Mouse (Mus musculus): ENCODE measurements around the gene Fbxl15.

Fbxl15 gene

GRCm38 (mm10) chr19:46322996-46323572, 4.9 kb upstream of the Fbxl15 start:
- in situ Hi-C loops (cut with MseI, MboI) = no loop called here

- in situ Hi-C loops (cut with MseI, MboI) = no loop called here
These were observed 4.3 kb upstream of the Fbxl15 start for GRCm38 (mm10) chr19:46323716-46324115.

- in situ Hi-C loops (cut with MseI, MboI) = no loop called here
These were observed 3.6 kb upstream of the Fbxl15 start for GRCm38 (mm10) chr19:46324366-46324765.

GRCm38 (mm10) chr19:46324918-46325317, 3.1 kb upstream of the Fbxl15 start:
- in situ Hi-C loops (cut with MseI, MboI) = no loop called here

GRCm38 (mm10) chr19:46326019-46326755, 1.8 kb upstream of the Fbxl15 start:
- in situ Hi-C loops (cut with MseI, MboI) = no loop called here

GRCm38 (mm10) chr19:46326756-46327305, 1.2 kb upstream of the Fbxl15 start, which contains the start of gene Psd:
Gene Psd (minus strand): TSS chr19:46327156.
- in situ Hi-C loops (cut with MseI, MboI) = no loop called here

GRCm38 (mm10) chr19:46327531-46328064, 386 bp upstream of the Fbxl15 start:
- in situ Hi-C loops (cut with MseI, MboI) = no loop called here

GRCm38 (mm10) chr19:46329031-46329641, 1.2 kb downstream of the Fbxl15 start:
- in situ Hi-C loops (cut with MseI, MboI) = no loop called here

- in situ Hi-C loops (cut with MseI, MboI) = no loop called here
These were observed 2.0 kb downstream of the Fbxl15 start for GRCm38 (mm10) chr19:46329951-46330350.

GRCm38 (mm10) chr19:46330696-46331095, 2.7 kb downstream of the Fbxl15 start:
- in situ Hi-C loops (cut with MseI, MboI) = no loop called here

- in situ Hi-C loops (cut with MseI, MboI) = no loop called here
These were observed 3.3 kb downstream of the Fbxl15 start for GRCm38 (mm10) chr19:46331326-46331725.

- in situ Hi-C loops (cut with MseI, MboI) = no loop called here
These were observed 4.0 kb downstream of the Fbxl15 start for GRCm38 (mm10) chr19:46331936-46332335.

- in situ Hi-C loops (cut with MseI, MboI) = no loop called here
These were observed 4.8 kb downstream of the Fbxl15 start for GRCm38 (mm10) chr19:46332721-46333339.

- in situ Hi-C loops (cut with MseI, MboI) = no loop called here
These were observed 5.9 kb downstream of the Fbxl15 start for GRCm38 (mm10) chr19:46333906-46334305.

- in situ Hi-C loops (cut with MseI, MboI) = no loop called here
These were observed 9.8 kb downstream of the Fbxl15 start for GRCm38 (mm10) chr19:46337719-46338330.

GRCm38 (mm10) chr19:46338331-46338936, 10.4 kb downstream of the Fbxl15 start, which contains the start of gene Cuedc2:
Gene Cuedc2 (minus strand): TSS chr19:46338702.
- in situ Hi-C loops (cut with MseI, MboI) = no loop called here

GRCm38 (mm10) chr19:46338942-46339286, 10.9 kb downstream of the Fbxl15 start:
- in situ Hi-C loops (cut with MseI, MboI) = no loop called here

GRCm38 (mm10) chr19:46339287-46339971, 11.4 kb downstream of the Fbxl15 start:
- in situ Hi-C loops (cut with MseI, MboI) = no loop called here

- in situ Hi-C loops (cut with MseI, MboI) = no loop called here
These were observed 16.9 kb downstream of the Fbxl15 start for GRCm38 (mm10) chr19:46344710-46345419.

- in situ Hi-C loops (cut with MseI, MboI) = no loop called here
These were observed 19.2 kb downstream of the Fbxl15 start for GRCm38 (mm10) chr19:46347146-46347545.
